Mouse (Mus musculus) lung, embryonic 16.5 days (tissue): Measurements from ENCODE around the gene Fmnl1. TPM values are rescaled to one million over a fixed set of nuclear protein-coding genes. Genes with fewer than 3 reads are reported as not detected.
A peak's percentile ranks its signal among the peaks of the same experiment; 100 is the strongest.

ENCODE experiments used
- ATAC-seq: fragments of 200-750 bp; cut with Nextera tagmentation; 2 replicates; pipeline ENCODE4 v1.8.0; 2017; ENCODE audit warnings: low read depth, mild to moderate bottlenecking, moderate library complexity
- H3K27ac ChIP-seq: fragments of 300-500 bp; sonication (generic); 2 replicates; pipeline ENCODE4 v1.5.1; 2014; ENCODE audit warnings: mild to moderate bottlenecking, control low read depth, low read length
- H3K27me3 ChIP-seq: fragments of 300-500 bp; sonication (generic); 2 replicates; pipeline ENCODE4 v1.6.1; 2014; ENCODE audit warnings: low read depth, low read length, mixed read lengths; ENCODE audit not compliant: control insufficient read depth, insufficient read depth
- H3K36me3 ChIP-seq: fragments of 300-500 bp; sonication (generic); 2 replicates; pipeline ENCODE4 v1.6.1; 2014; ENCODE audit warnings: low read length; ENCODE audit not compliant: control insufficient read depth, insufficient read depth
- H3K4me1 ChIP-seq: fragments of 300-500 bp; sonication (generic); replicated peaks from 2 replicates; pipeline ENCODE4 v1.6.1; 2014; ENCODE audit warnings: low read length, mixed read lengths; ENCODE audit not compliant: control insufficient read depth, insufficient read depth
- H3K4me2 ChIP-seq: fragments of 300-500 bp; sonication (generic); 2 replicates; pipeline ENCODE4 v1.6.1; 2014; ENCODE audit warnings: low read depth, low read length, control low read depth
- H3K4me3 ChIP-seq: fragments of 300-500 bp; sonication (generic); 2 replicates; pipeline ENCODE4 v1.5.1; 2014; ENCODE audit warnings: mild to moderate bottlenecking, low read length, control low read depth
- H3K9ac ChIP-seq: fragments of 300-500 bp; sonication (generic); 2 replicates; pipeline ENCODE4 v1.6.1; 2014; ENCODE audit warnings: low read length, control low read depth
- H3K9me3 ChIP-seq: fragments of 300-500 bp; sonication (generic); 2 replicates; pipeline ENCODE4 v1.6.1; 2016; ENCODE audit warnings: low read length; ENCODE audit not compliant: control insufficient read depth
- WGBS: fragments of 180-500 bp; shearing (Covaris S2); extraction: QIAGEN DNeasy Blood & Tissue Kit; methylation state at CpG from one replicate; pipeline ENCODE4 v1.1.7; 2014; 5-methylcytosine and 5-hydroxymethylcytosine counted together
- polyA plus RNA-seq: library from polyadenylated mRNA; unstranded; fragments of >200 nt; fragmentation: Nextera tagmentation; extraction: Ambion mirVana; gene quantifications from 2 replicates; pipeline ENCODE4 v1.2.1, GENCODE M21; 2015

Gene Fmnl1
- polyA plus RNA-seq, 1 experiment from 2014 or later = 2.9 TPM

DNA sequence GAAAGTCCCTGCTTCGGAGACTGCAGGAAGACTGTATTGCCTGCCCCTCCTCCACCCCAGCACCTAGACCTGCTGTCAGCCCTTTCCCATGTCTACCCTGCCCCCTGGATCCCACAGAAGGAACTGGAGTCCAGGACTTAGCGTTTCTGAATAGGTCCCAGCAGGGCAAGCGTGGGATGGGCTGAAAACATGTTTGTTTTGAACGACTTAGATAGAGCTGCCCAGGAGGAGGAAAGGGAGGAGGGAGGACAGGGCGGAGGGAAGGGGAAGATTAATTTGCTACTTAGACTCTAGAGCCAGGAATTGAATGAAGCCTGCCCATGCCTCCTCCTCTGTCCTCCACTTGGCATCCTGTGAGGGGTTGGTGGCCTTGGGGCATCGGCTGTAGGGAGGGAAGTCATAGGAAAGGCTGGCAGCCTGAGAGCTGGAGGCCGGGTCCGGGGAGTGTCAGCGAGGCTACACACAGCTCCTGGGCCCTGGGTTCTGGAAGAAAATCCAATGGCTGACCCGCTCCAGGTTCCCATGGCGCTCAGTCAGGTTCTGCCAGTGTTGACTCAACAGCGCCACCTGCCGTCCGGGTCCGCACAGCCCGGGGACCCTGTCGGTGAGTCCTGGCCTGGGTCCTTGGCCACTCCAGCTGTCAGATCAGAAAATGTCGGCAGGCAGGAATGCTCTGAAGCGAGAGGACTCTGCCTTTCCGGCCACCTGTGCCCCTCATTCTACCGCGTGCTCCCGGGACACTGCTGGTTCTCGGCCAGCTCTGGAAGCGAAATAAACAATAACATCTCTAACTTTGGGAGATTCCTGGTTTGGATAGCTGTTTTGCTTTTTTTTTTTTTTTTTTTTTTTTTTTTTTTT, 12.1 kb upstream of the Fmnl1 start:
- H3K4me3 ChIP-seq = peak overlapping the region; percentile 42
- no peaks in the 10 kb centered on the region for H3K36me3 ChIP-seq
- peak overlapping the region; percentile 77 for H3K4me2 ChIP-seq
- H3K4me1 ChIP-seq = peaks cover 6% of the 10 kb centered on the region
- peak; percentile 97 for ATAC-seq
- WGBS = 1% methylated on average over 25 of the region's 25 CpGs
- H3K9ac ChIP-seq = peak overlapping the region; percentile 62
- H3K9me3 ChIP-seq = no peaks in the 10 kb centered on the region
- H3K27ac ChIP-seq = peak overlapping the region; percentile 45; the same call in 1 of the 2 replicates
- no peaks in the 10 kb centered on the region for H3K27me3 ChIP-seq

DNA sequence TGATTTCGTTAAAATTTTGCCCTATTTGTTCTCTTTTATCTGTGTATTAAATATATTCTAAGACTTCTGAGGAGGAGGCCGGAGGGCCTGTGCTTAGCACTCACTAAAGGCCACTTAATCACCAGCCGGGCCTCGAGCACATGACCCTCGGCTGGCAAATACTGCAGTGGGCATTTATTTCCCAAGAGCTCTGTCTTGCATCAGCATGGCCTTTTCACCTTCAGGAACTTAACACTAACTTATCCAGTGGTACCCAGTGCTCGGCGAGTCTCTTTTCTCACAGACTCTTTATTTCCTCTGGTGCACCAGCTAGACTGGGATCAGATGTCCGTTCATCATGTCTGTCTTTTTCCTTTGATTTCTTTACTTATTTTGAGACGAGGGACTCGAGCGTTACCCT, 10.2 kb upstream of the Fmnl1 start:
- 77% methylated on average over 11 of the region's 11 CpGs for WGBS

GRCm38 (mm10) chr11:103161449-103161848, 9.5 kb upstream of the Fmnl1 start:
- ATAC-seq = no peak
- no peak overlapping the region for H3K9ac ChIP-seq
- H3K36me3 ChIP-seq = no peaks in the 10 kb centered on the region; the same call in 1 of the 2 replicates
- H3K4me3 ChIP-seq = no peak overlapping the region
- H3K4me2 ChIP-seq = no peak overlapping the region
- no peaks in the 10 kb centered on the region for H3K27me3 ChIP-seq
- peaks cover 6% of the 10 kb centered on the region for H3K4me1 ChIP-seq
- H3K9me3 ChIP-seq = no peaks in the 10 kb centered on the region
- 74% methylated on average over 7 of the region's 7 CpGs for WGBS
- H3K27ac ChIP-seq = no peak overlapping the region

More for the DNA sequence above, 10.2 kb upstream of the Fmnl1 start:
- Histone ChIP-seq H3K4me1 (peaks cover 6% of the 10 kb centered on the region), H3K27ac (no peak overlapping the region), H3K9me3 (no peaks in the 10 kb centered on the region), H3K4me2 (no peak overlapping the region), H3K36me3 (no peaks in the 10 kb centered on the region; the same call in 1 of the 2 replicates), H3K9ac (no peak overlapping the region), H3K27me3 (no peaks in the 10 kb centered on the region), H3K4me3 (no peak overlapping the region)
- ATAC-seq = no peak

DNA sequence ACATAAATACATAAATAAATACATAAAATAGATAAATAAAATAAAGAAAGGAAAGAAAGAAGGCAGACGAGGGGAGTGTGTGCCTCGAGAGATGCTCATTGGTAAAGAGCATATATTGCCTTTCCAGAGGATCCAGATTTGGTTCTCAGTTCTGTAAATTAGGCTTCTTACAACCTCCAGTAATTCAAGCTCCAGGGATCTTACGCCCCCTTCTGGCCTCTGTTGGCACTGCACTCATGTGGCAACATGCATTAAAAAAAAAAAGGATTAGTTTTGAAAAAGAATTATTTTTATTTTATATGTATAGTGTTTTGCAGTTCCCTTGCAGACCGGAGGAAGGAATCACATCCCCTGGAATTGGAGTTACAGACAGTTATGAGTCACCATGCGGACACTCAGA, 8.8 kb upstream of the Fmnl1 start:
- H3K9ac ChIP-seq = no peak overlapping the region
- H3K27me3 ChIP-seq = no peaks in the 10 kb centered on the region
- no peak overlapping the region for H3K4me3 ChIP-seq
- ATAC-seq = no peak
- H3K4me1 ChIP-seq = peaks cover 6% of the 10 kb centered on the region
- no peak overlapping the region for H3K4me2 ChIP-seq
- WGBS = 83% methylated on average over 5 of the region's 5 CpGs
- H3K27ac ChIP-seq = no peak overlapping the region
- H3K36me3 ChIP-seq = no peaks in the 10 kb centered on the region; the same call in 1 of the 2 replicates
- H3K9me3 ChIP-seq = no peaks in the 10 kb centered on the region

DNA sequence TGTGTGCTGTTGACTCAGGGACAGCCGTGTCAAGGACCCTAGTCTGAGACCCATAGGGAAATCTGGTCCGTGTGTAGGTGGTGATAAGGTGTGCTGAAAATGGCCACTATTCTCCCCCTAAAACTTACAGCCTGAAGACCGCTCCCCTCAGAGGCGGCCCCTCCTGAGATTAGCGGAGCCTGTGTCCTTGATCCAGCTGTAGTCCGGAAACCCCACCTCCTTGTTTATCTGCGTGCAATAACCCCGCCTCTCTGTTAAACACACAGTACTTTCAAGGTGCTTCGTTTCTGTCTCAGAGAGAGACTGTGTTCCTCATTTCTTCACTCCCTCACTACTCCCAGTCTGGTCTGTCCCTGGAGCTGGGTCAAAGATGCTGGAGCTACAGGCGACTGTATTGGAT, 6.5 kb upstream of the Fmnl1 start:
- H3K9me3 ChIP-seq = no peaks in the 10 kb centered on the region
- ATAC-seq = no peak
- H3K4me3 ChIP-seq = no peak overlapping the region
- 14% methylated on average over 10 of the region's 10 CpGs for WGBS
- no peak overlapping the region for H3K27ac ChIP-seq
- H3K4me2 ChIP-seq = no peak overlapping the region; the same call in 1 of the 2 replicates
- no peaks in the 10 kb centered on the region for H3K27me3 ChIP-seq
- no peak overlapping the region for H3K9ac ChIP-seq
- H3K4me1 ChIP-seq = no peaks in the 10 kb centered on the region
- no peaks in the 10 kb centered on the region; the same call in 1 of the 2 replicates for H3K36me3 ChIP-seq

DNA sequence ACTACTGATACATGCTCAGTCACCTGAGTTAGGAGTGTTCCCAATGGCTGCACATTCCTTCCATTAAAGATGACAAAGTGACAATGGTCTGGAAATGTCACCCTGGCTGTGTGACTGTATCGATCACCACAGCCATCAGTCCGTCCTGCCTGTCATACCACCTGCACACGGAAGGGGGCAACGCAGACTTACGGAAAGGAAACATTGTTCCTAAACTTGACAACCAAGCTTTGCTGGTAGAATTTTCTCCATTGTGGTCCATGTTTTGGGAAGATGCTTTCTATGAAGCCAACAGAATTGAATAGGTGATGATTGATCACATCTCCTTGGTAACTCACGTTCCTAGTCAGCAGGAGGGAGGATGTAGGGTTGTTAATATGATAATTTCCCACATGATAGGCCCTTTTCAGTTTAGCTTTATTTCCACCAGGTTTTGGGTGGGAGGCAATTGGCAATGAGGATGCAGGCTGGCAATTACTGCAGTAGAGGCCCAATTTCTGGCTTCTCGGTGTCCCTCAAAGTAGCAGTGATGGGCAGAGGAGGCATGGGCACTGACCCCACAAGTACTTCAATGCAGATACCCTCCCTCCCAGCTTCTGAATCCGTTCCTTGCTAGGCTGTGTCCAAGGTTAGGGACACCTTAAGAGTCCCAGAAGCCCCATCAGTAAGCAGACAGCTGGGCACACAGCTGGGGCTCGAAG, 2.1 kb upstream of the Fmnl1 start:
- H3K27ac ChIP-seq = no peak overlapping the region
- no peaks in the 10 kb centered on the region for H3K9me3 ChIP-seq
- no peak overlapping the region for H3K4me2 ChIP-seq
- ATAC-seq = no peak
- H3K36me3 ChIP-seq = no peaks in the 10 kb centered on the region; the same call in 1 of the 2 replicates
- H3K4me3 ChIP-seq = no peak overlapping the region
- 22% methylated on average over 9 of the region's 9 CpGs for WGBS
- no peak overlapping the region for H3K9ac ChIP-seq
- peaks cover 7% of the 10 kb centered on the region for H3K4me1 ChIP-seq
- peaks cover 25% of the 10 kb centered on the region for H3K27me3 ChIP-seq

DNA sequence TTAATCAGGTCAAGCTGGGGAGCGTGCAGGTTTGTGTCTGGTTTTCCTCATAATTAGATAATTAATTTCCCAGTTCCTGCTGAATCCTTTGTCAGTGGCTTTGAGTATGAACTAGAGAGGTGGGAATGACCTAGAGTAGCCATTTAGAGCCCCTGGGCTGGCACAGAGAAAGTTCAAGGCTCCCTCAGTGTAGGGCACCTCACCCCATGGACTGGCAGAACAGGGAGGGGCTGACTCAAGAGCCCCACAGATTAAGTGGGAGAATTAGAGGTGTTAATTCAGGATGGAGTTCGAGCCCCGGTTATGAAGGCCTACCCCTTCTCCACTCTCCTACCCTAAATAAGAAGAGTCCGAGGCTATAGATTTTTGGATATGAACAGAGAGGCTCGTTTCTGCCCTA, 1.2 kb upstream of the Fmnl1 start:
- ATAC-seq = no peak
- Histone ChIP-seq H3K4me2 (no peak overlapping the region), H3K9ac (no peak overlapping the region), H3K27ac (no peak overlapping the region), H3K9me3 (no peaks in the 10 kb centered on the region), H3K4me3 (no peak overlapping the region), H3K36me3 (no peaks in the 10 kb centered on the region; the same call in 1 of the 2 replicates), H3K27me3 (peaks cover 25% of the 10 kb centered on the region), H3K4me1 (peaks cover 7% of the 10 kb centered on the region)
- WGBS = 87% methylated on average over 5 of the region's 5 CpGs

- H3K4me1 ChIP-seq = peaks cover 7% of the 10 kb centered on the region
- no peak overlapping the region for H3K27ac ChIP-seq
- peak overlapping the region; percentile 98 for H3K4me2 ChIP-seq
- H3K9me3 ChIP-seq = no peaks in the 10 kb centered on the region
- 41% methylated on average over 3 of the region's 3 CpGs for WGBS
- ATAC-seq = no peak
- H3K36me3 ChIP-seq = no peaks in the 10 kb centered on the region; the same call in 1 of the 2 replicates
- no peak overlapping the region for H3K9ac ChIP-seq
- peaks cover 25% of the 10 kb centered on the region for H3K27me3 ChIP-seq
- peak overlapping the region; percentile 61 for H3K4me3 ChIP-seq
Measured at GRCm38 (mm10) chr11:103170111-103170493, 805 bp upstream of the Fmnl1 start.

- no peaks in the 10 kb centered on the region for H3K9me3 ChIP-seq
- H3K9ac ChIP-seq = peak overlapping the region; percentile 63
- no peak overlapping the region for H3K27ac ChIP-seq
- ATAC-seq = no peak
- WGBS = under 1% methylated on average over 18 of the region's 23 CpGs
- peak overlapping the region; percentile 61 for H3K4me3 ChIP-seq
- peaks cover 7% of the 10 kb centered on the region for H3K4me1 ChIP-seq
- H3K27me3 ChIP-seq = peaks cover 25% of the 10 kb centered on the region
- no peaks in the 10 kb centered on the region for H3K36me3 ChIP-seq
- peak overlapping the region; percentile 98 for H3K4me2 ChIP-seq
Measured at GRCm38 (mm10) chr11:103171286-103171620, 346 bp downstream of the Fmnl1 start.
